12 mouse cellular contexts compared by ENCODE assay signal in genomic region chr16:78337226-78337625, GRCm38 (mm10). TPM values are rescaled to one million over a fixed set of nuclear protein-coding genes. Genes with fewer than 3 reads are reported as not detected.
DNase-seq lines count a peak whose midpoint lies in the region; ATAC-seq lines count a peak whose summit lies in the region.
"Had no signal": no experiment of that assay in that cellular context is flagged by ENCODE, and none has a peak within 500 bp of the region (broad histone marks: within the 10 kb centered on the region; RNA-seq: fewer than 3 reads in every experiment).

No protein-coding gene starts in this region.

- 17% methylated on average over 8 of the region's 8 CpGs for WGBS in kidney, embryonic 14.5 days

- H3K4me1 ChIP-seq in kidney, embryonic 14.5 days (ENCODE audit: control insufficient read depth, insufficient read depth, low read length), result no peaks in the 10 kb centered on the region
- H3K4me1 ChIP-seq: limb, embryonic 15.5 days had no signal

- intact Hi-C loops in heart, postnatal 36 days (cut with DNase I), result no loop called here

- no peak overlapping the region for H3K4me2 ChIP-seq in kidney, embryonic 14.5 days (replicated peaks; ENCODE audit: low read depth, low read length)
- H3K4me2 ChIP-seq: limb, embryonic 15.5 days had no signal

- no peaks in the 10 kb centered on the region for H3K9me3 ChIP-seq in kidney, embryonic 14.5 days (ENCODE audit: control insufficient read depth, low read length)
- H3K9me3 ChIP-seq: limb, embryonic 15.5 days had no signal

- peak; percentile 91 for ATAC-seq in kidney, embryonic 14.5 days (ENCODE audit: low FRiP score, low TSS enrichment)
- ATAC-seq: intestine, embryonic 16.5 days had no signal

- peak; percentile 7 for DNase-seq in adrenal gland, adult 8-10 months
- DNase-seq in adrenal gland, adult 18-20 months (ENCODE audit: low spot score in 2 of 2), result no peak
- DNase-seq in kidney, postnatal 25 days, result no peak
- DNase-seq in thymus, postnatal 0 days (ENCODE audit: low spot score), result peak; percentile 34
- no peak for DNase-seq in thymus, adult 18-20 months
- DNase-seq in gastrocnemius, postnatal 4 days (ENCODE audit: low spot score in 2 of 2), result no peak
- no peak for DNase-seq in heart, postnatal 36 days
- DNase-seq: cerebellum, adult 9-10 months had no signal

- H3K4me3 ChIP-seq in kidney, embryonic 14.5 days (ENCODE audit: low read length), result no peak overlapping the region
- H3K4me3 ChIP-seq: limb, embryonic 15.5 days had no signal

- no peak overlapping the region for H3K27ac ChIP-seq in kidney, embryonic 14.5 days (ENCODE audit: low read depth, low read length)
- H3K27ac ChIP-seq: limb, embryonic 15.5 days had no signal

- no peak overlapping the region for H3K9ac ChIP-seq in kidney, embryonic 14.5 days (ENCODE audit: low read depth, low read length)
- H3K9ac ChIP-seq: limb, embryonic 15.5 days had no signal

- peaks cover 24% of the 10 kb centered on the region; the same call in 1 of the 2 replicates for H3K36me3 ChIP-seq in kidney, embryonic 14.5 days (ENCODE audit: control insufficient read depth, insufficient read depth, low read length)

- no peaks in the 10 kb centered on the region for H3K27me3 ChIP-seq in kidney, embryonic 14.5 days (ENCODE audit: control insufficient read depth, insufficient read depth, low read length)
- H3K27me3 ChIP-seq: limb, embryonic 15.5 days had no signal

RNA-seq across cellular contexts. Expression of gene Cxadr, which starts 35.9 kb away (rescaled TPM):
- total RNA-seq in adrenal gland, adult 8-10 months (2022), result 10 to 100 TPM in 2 of 4 experiments, 1 to 10 TPM in 2; 2.0 to 18.4 (median 9.3) TPM
- 10 to 100 TPM; 10.8 to 17.3 TPM for total RNA-seq in adrenal gland, adult 18-20 months (2021)
- 22.1 and 25.7 TPM in 2 replicates for polyA plus RNA-seq in kidney, embryonic 14.5 days (2014; fragmentation: Nextera tagmentation; extraction: Ambion mirVana)
- 3.6 and 4.0 TPM in 2 replicates for polyA plus RNA-seq in thymus, postnatal 0 days (2015; fragmentation: Nextera tagmentation; extraction: Ambion mirVana)
- 1 to 10 TPM; 1.8 to 2.4 TPM for total RNA-seq in gastrocnemius, postnatal 4 days (2021)
- 10 to 100 TPM; 50.3 to 50.7 TPM for total RNA-seq in heart, postnatal 36 days (2021)
- total RNA-seq: MEL had no signal

RNA-seq across cellular contexts. Expression of gene Btg3, which starts 39.8 kb away (rescaled TPM):
- 10 to 100 TPM; 18.3 to 41.4 (median 24.1) TPM for total RNA-seq in adrenal gland, adult 8-10 months (2022)
- total RNA-seq in adrenal gland, adult 18-20 months (2021), result 10 to 100 TPM; 32.0 to 47.9 TPM
- 48.0 and 49.2 TPM in 2 replicates for polyA plus RNA-seq in kidney, embryonic 14.5 days (2014; fragmentation: Nextera tagmentation; extraction: Ambion mirVana)
- 42.9 and 45.1 TPM in 2 replicates for polyA plus RNA-seq in thymus, postnatal 0 days (2015; fragmentation: Nextera tagmentation; extraction: Ambion mirVana)
- total RNA-seq in gastrocnemius, postnatal 4 days (2021), result 10 to 100 TPM; 10.0 to 11.0 TPM
- total RNA-seq in heart, postnatal 36 days (2021), result 1 to 10 TPM; 7.7 to 9.8 TPM

Comparison
In these comparisons a context has a peak if more than half of its experiments do, and no peak if none do; other contexts are left out.
1. DNase-seq: peak in adrenal gland, adult 8-10 months (single experiment) and thymus, postnatal 0 days (single experiment); none in adrenal gland, adult 18-20 months (0 of 2), kidney, postnatal 25 days (0 of 2), thymus, adult 18-20 months (0 of 2), gastrocnemius, postnatal 4 days (0 of 2) and heart, postnatal 36 days (0 of 2).